Mouse (Mus musculus): ENCODE measurements at regions not wholly inside any gene's neighbourhood (a gene's known extent, or its start where the extent isn't known, plus 50 kb on each side); places are given as distances from the start of the nearest gene placed in this dataset.
"Not testable (repeated sequence)": the region's sequence is repeated elsewhere in the genome, so short reads cannot be mapped to it uniquely, and the experiment has no call there.

- no peak for DNase-seq
These were observed 167.1 kb downstream of the Htr7 start for GRCm38 (mm10) chr19:35890191-35890590.

GRCm38 (mm10) chr19:35886270-35886669 is 171.0 kb downstream of the Htr7 start:
- no peak for DNase-seq

- DNase-seq = no peak
These were observed 175.4 kb downstream of the Htr7 start for GRCm38 (mm10) chr19:35881810-35882485.

GRCm38 (mm10) chr19:35875464-35875863 is 181.8 kb downstream of the Htr7 start:
- no peak for DNase-seq

GRCm38 (mm10) chr19:35870720-35871119 is 186.6 kb downstream of the Htr7 start:
- no peak for DNase-seq

GRCm38 (mm10) chr19:35868543-35868942 is 188.8 kb downstream of the Htr7 start:
- DNase-seq = no peak

GRCm38 (mm10) chr19:35863049-35863448 is 194.3 kb downstream of the Htr7 start:
- no peak for DNase-seq

- DNase-seq = no peak
These were observed 195.9 kb downstream of the Htr7 start for GRCm38 (mm10) chr19:35861421-35861820.

GRCm38 (mm10) chr19:35832992-35833391 is 224.3 kb downstream of the Htr7 start:
- peak; percentile 11 for DNase-seq

- DNase-seq = no peak
These were observed 231.2 kb downstream of the Htr7 start for GRCm38 (mm10) chr19:35826074-35826473.

GRCm38 (mm10) chr19:35819626-35820025 is 237.7 kb downstream of the Htr7 start:
- DNase-seq = no peak

- no peak for DNase-seq
These were observed 262.6 kb downstream of the Htr7 start for GRCm38 (mm10) chr19:35794661-35795060.

GRCm38 (mm10) chr19:35787246-35788021 is 269.9 kb downstream of the Htr7 start:
- DNase-seq = no peak

GRCm38 (mm10) chr19:35761750-35762149 is 295.6 kb downstream of the Htr7 start:
- DNase-seq = not testable (repeated sequence)

- no peak for DNase-seq
These were observed 297.6 kb downstream of the Htr7 start for GRCm38 (mm10) chr19:35759701-35760100.

GRCm38 (mm10) chr19:35755494-35755893 is 301.8 kb downstream of the Htr7 start:
- DNase-seq = no peak

- DNase-seq = no peak
These were observed 321.6 kb downstream of the Htr7 start for GRCm38 (mm10) chr19:35735754-35736153.

- DNase-seq = no peak
These were observed 328.8 kb downstream of the Htr7 start for GRCm38 (mm10) chr19:35728436-35729060.
